Mouse (Mus musculus) kidney, postnatal 0 days (tissue): ENCODE measurements around the gene Il18r1. TPM values are rescaled to one million over a fixed set of nuclear protein-coding genes. Genes with fewer than 3 reads are reported as not detected.

Experiments
- ATAC-seq: fragments of 200-750 bp; cut with Nextera tagmentation; replicated peaks from 2 replicates; pipeline ENCODE4 v1.8.0; 2017; ENCODE audit warnings: low read depth, moderate number of reproducible peaks, moderate TSS enrichment, moderate library complexity; ENCODE audit not compliant: low FRiP score
- DNase-seq: peaks from one replicate; pipeline ENCODE4 v3.0.0-alpha.2; 2016; ENCODE audit warnings: low spot score
- H3K27ac ChIP-seq: fragments of 300-500 bp; sonication (generic); 2 replicates; pipeline ENCODE4 v1.5.1; 2014; ENCODE audit warnings: mild to moderate bottlenecking
- H3K27me3 ChIP-seq: fragments of 300-500 bp; sonication (generic); 2 replicates; pipeline ENCODE4 v1.6.1; 2014; ENCODE audit warnings: low read length, mixed read lengths; ENCODE audit not compliant: insufficient read depth
- H3K36me3 ChIP-seq: fragments of 300-500 bp; sonication (generic); 2 replicates; pipeline ENCODE4 v1.6.1; 2014; ENCODE audit warnings: low read length, mixed read lengths; ENCODE audit not compliant: insufficient read depth
- H3K4me1 ChIP-seq: fragments of 300-500 bp; sonication (generic); replicated peaks from 2 replicates; pipeline ENCODE4 v1.6.1; 2014; ENCODE audit warnings: antibody characterized with exemption, low read length, mixed read lengths; ENCODE audit not compliant: insufficient read depth
- H3K4me2 ChIP-seq: fragments of 300-500 bp; sonication (generic); 2 replicates; pipeline ENCODE4 v1.6.1; 2014; ENCODE audit warnings: mild to moderate bottlenecking, low read length, moderate library complexity, mixed read lengths
- H3K4me3 ChIP-seq: fragments of 300-500 bp; sonication (generic); replicated peaks from 2 replicates; pipeline ENCODE4 v1.5.1; 2014; ENCODE audit warnings: low read depth, low read length
- H3K9ac ChIP-seq: fragments of 300-500 bp; sonication (generic); 2 replicates; pipeline ENCODE4 v1.6.1; 2014; ENCODE audit warnings: low read depth, low read length
- H3K9me3 ChIP-seq: fragments of 300-500 bp; sonication (generic); replicated peaks from 2 replicates; pipeline ENCODE4 v1.6.1; 2016; ENCODE audit warnings: low read length, inconsistent platforms, mixed read lengths
- CTCF ChIP-seq: IDR thresholded peaks from 2 replicates; pipeline ENCODE4 v1.5.1; 2016; ENCODE audit warnings: antibody characterized with exemption, low read depth, mild to moderate bottlenecking, moderate library complexity
- WGBS: fragments of 180-500 bp; shearing (Covaris S2); extraction: QIAGEN DNeasy Blood & Tissue Kit; methylation state at CpG from one replicate; pipeline ENCODE4 v1.1.7; 2014; 5-methylcytosine and 5-hydroxymethylcytosine counted together
- polyA plus RNA-seq: library from polyadenylated mRNA; unstranded; fragments of >200 nt; fragmentation: Nextera tagmentation; extraction: Ambion mirVana; gene quantifications from 2 replicates; pipeline ENCODE4 v1.2.1, GENCODE M21; 2015

Gene Il18r1
- polyA plus RNA-seq, 1 experiment from 2014 or later, result 0.43 TPM

DNA sequence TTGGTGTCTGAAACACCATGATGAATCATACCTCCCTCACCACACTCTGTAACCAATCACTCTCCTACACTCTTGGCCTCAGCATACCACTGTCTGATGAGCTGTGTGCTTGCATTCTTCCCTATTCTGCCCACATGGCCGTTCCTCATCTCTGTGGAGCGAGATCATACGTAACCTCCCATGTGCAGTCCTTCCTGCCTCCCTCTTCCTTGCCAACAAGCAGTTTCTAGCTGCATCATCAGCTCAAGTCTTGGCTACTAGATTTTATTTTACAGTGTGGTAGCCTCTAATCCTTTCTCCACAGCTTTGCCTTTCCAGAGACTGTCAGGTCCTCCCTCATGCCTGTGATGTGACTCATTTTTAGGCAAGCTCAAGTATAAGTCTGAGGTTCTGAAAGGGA, 20.6 kb upstream of the Il18r1 start:
- no peak for DNase-seq
- no peak overlapping the region for H3K4me3 ChIP-seq

DNA sequence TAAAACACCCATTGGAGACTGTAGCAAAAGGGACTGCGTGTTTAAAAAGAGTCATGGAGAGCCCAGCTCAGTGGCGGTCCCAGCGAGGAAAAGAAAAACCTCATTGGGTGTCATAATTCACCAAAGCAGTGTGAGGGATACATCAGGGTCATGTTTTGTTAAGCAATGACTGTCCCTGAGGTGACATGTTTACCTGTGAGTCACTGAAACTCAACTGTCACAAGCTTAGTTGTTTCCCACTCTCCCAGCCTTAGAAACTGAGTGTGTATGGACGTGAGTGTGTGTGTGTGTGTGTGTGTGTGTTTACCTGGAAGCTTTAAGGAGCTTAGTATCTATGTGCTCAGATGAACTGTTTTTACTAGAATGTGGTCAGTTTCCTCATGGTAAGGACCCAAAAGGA, 2.0 kb downstream of the Il18r1 start:
- no peak overlapping the region for H3K9ac ChIP-seq
- 85% methylated on average over 4 of the region's 4 CpGs for WGBS

More for the DNA sequence above, 20.6 kb upstream of the Il18r1 start:
- Histone ChIP-seq H3K9me3 (no peaks in the 10 kb centered on the region), H3K27ac (no peak overlapping the region), H3K36me3 (no peaks in the 10 kb centered on the region), H3K4me1 (no peaks in the 10 kb centered on the region), H3K27me3 (no peaks in the 10 kb centered on the region), H3K9ac (no peak overlapping the region), H3K4me2 (no peak overlapping the region)
- WGBS, result 74% methylated on average over 3 of the region's 3 CpGs
- TF ChIP-seq CTCF, result no peak
- ATAC-seq, result no peak

DNA sequence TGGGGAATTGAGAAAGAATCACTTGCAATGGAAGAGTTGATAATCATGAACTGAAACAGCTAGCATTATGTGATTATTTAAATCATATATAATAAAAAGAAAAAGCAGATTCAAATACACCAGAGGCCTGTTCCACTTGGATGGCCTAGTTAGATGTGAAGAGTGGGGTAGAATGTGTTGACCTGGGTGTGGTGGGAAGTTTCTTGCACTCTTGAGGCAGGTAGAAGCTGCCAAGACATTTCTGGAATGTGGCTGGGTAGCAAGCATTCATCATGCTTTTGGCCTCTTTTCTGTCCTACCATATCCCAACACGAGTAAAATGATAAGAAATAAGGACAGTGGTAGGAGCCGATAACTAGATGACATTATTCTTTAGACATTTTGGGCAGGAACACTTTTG, 3.5 kb downstream of the Il18r1 start:
- Histone ChIP-seq H3K27ac (no peak overlapping the region), H3K4me1 (no peaks in the 10 kb centered on the region), H3K36me3 (no peaks in the 10 kb centered on the region), H3K4me2 (no peak overlapping the region), H3K9ac (no peak overlapping the region), H3K4me3 (no peak overlapping the region), H3K27me3 (no peaks in the 10 kb centered on the region), H3K9me3 (no peaks in the 10 kb centered on the region)
- 66% methylated on average over 2 of the region's 2 CpGs for WGBS
- DNase-seq (no peak), ATAC-seq (no peak)
- no peak for TF ChIP-seq CTCF

More for the DNA sequence above, 2.0 kb downstream of the Il18r1 start:
- Histone ChIP-seq H3K4me1 (no peaks in the 10 kb centered on the region), H3K27me3 (no peaks in the 10 kb centered on the region), H3K27ac (no peak overlapping the region), H3K4me3 (no peak overlapping the region), H3K36me3 (no peaks in the 10 kb centered on the region), H3K4me2 (no peak overlapping the region), H3K9me3 (no peaks in the 10 kb centered on the region)
- ATAC-seq, result no peak
- no peak for DNase-seq
- no peak for TF ChIP-seq CTCF

- Histone ChIP-seq H3K27me3 (no peaks in the 10 kb centered on the region), H3K4me1 (no peaks in the 10 kb centered on the region), H3K9ac (no peak overlapping the region), H3K36me3 (no peaks in the 10 kb centered on the region), H3K4me2 (no peak overlapping the region), H3K27ac (no peak overlapping the region), H3K9me3 (no peaks in the 10 kb centered on the region), H3K4me3 (no peak overlapping the region)
- ATAC-seq, result no peak
- 82% methylated on average over 12 of the region's 12 CpGs for WGBS
- no peak for DNase-seq
- TF ChIP-seq CTCF, result no peak
Observed at GRCm38 (mm10) chr1:40469900-40470299, 4.5 kb downstream of the Il18r1 start.

DNA sequence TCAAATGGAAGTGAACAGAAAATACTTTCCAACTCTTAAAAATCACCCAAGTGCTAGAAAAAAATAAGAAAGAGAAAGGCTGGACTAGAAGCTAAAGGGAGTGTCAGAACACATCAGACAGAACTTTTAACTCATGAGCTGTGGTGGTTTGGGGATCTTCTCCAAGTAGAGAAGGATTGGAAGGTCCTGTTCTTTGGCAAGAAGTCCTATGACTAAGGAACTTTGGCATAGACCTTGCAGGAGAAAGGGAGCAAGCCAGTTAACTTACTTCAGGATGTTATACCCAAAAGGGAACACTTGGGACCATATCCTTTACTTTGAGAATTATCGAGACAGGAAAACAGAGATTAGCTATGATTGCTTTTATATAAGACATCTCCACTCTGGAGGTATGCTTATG, 7.0 kb downstream of the Il18r1 start:
- Histone ChIP-seq H3K4me3 (no peak overlapping the region), H3K9me3 (no peaks in the 10 kb centered on the region), H3K9ac (no peak overlapping the region), H3K4me1 (no peaks in the 10 kb centered on the region), H3K36me3 (no peaks in the 10 kb centered on the region), H3K27me3 (no peaks in the 10 kb centered on the region), H3K27ac (no peak overlapping the region), H3K4me2 (no peak overlapping the region)
- ATAC-seq (no peak), DNase-seq (no peak)
- TF ChIP-seq CTCF, result no peak
- 89% methylated on average over 1 of the region's 1 CpGs for WGBS

GRCm38 (mm10) chr1:40473640-40474039, 8.3 kb downstream of the Il18r1 start:
- WGBS, result 76% methylated on average over 4 of the region's 4 CpGs
- no peaks in the 10 kb centered on the region for H3K36me3 ChIP-seq
- TF ChIP-seq CTCF, result no peak
- no peak for DNase-seq
- ATAC-seq, result no peak
- H3K4me3 ChIP-seq, result no peak overlapping the region
- H3K27me3 ChIP-seq, result no peaks in the 10 kb centered on the region
- H3K9ac ChIP-seq, result no peak overlapping the region
- H3K4me1 ChIP-seq, result no peaks in the 10 kb centered on the region
- no peak overlapping the region for H3K4me2 ChIP-seq
- H3K9me3 ChIP-seq, result no peaks in the 10 kb centered on the region
- H3K27ac ChIP-seq, result no peak overlapping the region

DNA sequence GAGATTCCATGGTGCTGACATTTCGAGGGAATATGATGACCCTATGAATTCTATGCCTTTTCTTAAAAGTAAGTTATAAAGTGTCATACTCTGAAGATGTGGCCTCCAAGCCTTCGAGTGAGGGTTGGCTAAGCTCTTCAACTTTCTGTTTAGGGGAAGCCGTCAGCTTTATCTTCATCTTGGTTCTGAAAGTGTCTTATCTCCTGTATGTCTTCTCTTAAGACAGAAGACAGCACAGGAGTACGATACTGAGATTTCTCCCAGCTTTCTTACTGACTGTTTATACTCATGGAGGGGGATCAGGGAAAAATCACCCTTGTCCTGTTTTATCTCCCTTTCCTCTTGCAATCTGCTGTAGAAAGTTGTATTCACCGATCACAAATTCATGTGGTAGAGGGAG, 9.0 kb downstream of the Il18r1 start:
- Histone ChIP-seq H3K9ac (no peak overlapping the region), H3K4me2 (no peak overlapping the region), H3K27ac (no peak overlapping the region), H3K36me3 (no peaks in the 10 kb centered on the region), H3K27me3 (no peaks in the 10 kb centered on the region), H3K4me3 (no peak overlapping the region), H3K9me3 (no peaks in the 10 kb centered on the region), H3K4me1 (no peaks in the 10 kb centered on the region)
- ATAC-seq (no peak), DNase-seq (no peak)
- no peak for TF ChIP-seq CTCF
- 83% methylated on average over 5 of the region's 5 CpGs for WGBS
